In genomic region chr11:77893787-77894718, GRCm38 (mm10) we compare ENCODE assay signal across 8 mouse cellular contexts. TPM values are rescaled to one million over a fixed set of nuclear protein-coding genes. Genes with fewer than 3 reads are reported as not detected.
DNase-seq lines count a peak whose midpoint lies in the region; ATAC-seq and TF ChIP-seq lines count a peak whose summit lies in the region.

TSS of gene Pipox (minus strand) at chr11:77894096.

- no peak for TF ChIP-seq POLR2A in cortical plate, adult 2 months (IDR thresholded peaks at IDR 0.05; ENCODE audit: extremely low read depth, insufficient read depth, low read length)

- 9% methylated on average over 11 of the region's 11 CpGs for WGBS in hindbrain, embryonic 14.5 days
- 19% methylated on average over 11 of the region's 11 CpGs for WGBS in lung, postnatal 0 days

- no peaks in the 10 kb centered on the region for H3K27me3 ChIP-seq in hindbrain, embryonic 14.5 days (ENCODE audit: control insufficient read depth, insufficient read depth, low read length)
- H3K27me3 ChIP-seq in lung, postnatal 0 days (replicated peaks; ENCODE audit: insufficient read depth, low read length) = no peaks in the 10 kb centered on the region

- H3K9ac ChIP-seq in hindbrain, embryonic 14.5 days = 0 out of 2 replicates have a peak within 1 kb of the TSS, but pooled peaks have one; percentile 6
- no peak within 1 kb of the TSS for H3K9ac ChIP-seq in lung, postnatal 0 days (replicated peaks; ENCODE audit: low read depth)

- ATAC-seq in hindbrain, embryonic 14.5 days (ENCODE audit: low FRiP score) = peak; percentile 81
- ATAC-seq in lung, postnatal 0 days = peak; percentile 93
- no peak for ATAC-seq in megakaryocyte-erythroid progenitor cell, adult 5-6 weeks (replicated peaks; ENCODE audit: low FRiP score, low TSS enrichment, poor library complexity, severe bottlenecking)

- peak within 1 kb of the TSS; percentile 20 for H3K4me2 ChIP-seq in hindbrain, embryonic 14.5 days (replicated peaks)
- peak within 1 kb of the TSS; percentile 9; the same call in 1 of the 2 replicates for H3K4me2 ChIP-seq in lung, postnatal 0 days (replicated peaks; ENCODE audit: low read depth, low read length)

- H3K36me3 ChIP-seq in hindbrain, embryonic 14.5 days (replicated peaks; ENCODE audit: control insufficient read depth, insufficient read depth) = no peaks in the 10 kb centered on the region
- H3K36me3 ChIP-seq in lung, postnatal 0 days (ENCODE audit: insufficient read depth, low read length) = no peaks in the 10 kb centered on the region

- no peak within 1 kb of the TSS for H3K4me3 ChIP-seq in cortical plate, adult 2 months (ENCODE audit: insufficient read depth, low read length)
- 0 out of 2 replicates have a peak within 1 kb of the TSS, but pooled peaks have one; percentile 2 for H3K4me3 ChIP-seq in hindbrain, embryonic 14.5 days (replicated peaks; ENCODE audit: low read length)
- no peak within 1 kb of the TSS for H3K4me3 ChIP-seq in lung, postnatal 0 days (ENCODE audit: low read depth, low read length)

- H3K27ac ChIP-seq in cortical plate, adult 2 months (ENCODE audit: insufficient read depth, low read length) = peak within 1 kb of the TSS; percentile 48
- H3K27ac ChIP-seq in hindbrain, embryonic 14.5 days = peak within 1 kb of the TSS; percentile 79
- no peak within 1 kb of the TSS; the same call in 1 of the 2 replicates for H3K27ac ChIP-seq in lung, postnatal 0 days (ENCODE audit: low read length)

- peak; percentile 93 to 98 for DNase-seq in adrenal gland, adult (ENCODE audit: inconsistent age in 2 of 2, low spot score in 1 of 2)
- DNase-seq in gastrocnemius, adult 8-10 months (ENCODE audit: low spot score in 2 of 2) = peak; percentile 33 to 64
- DNase-seq in hindbrain, embryonic 14.5 days (ENCODE audit: low spot score) = peak; percentile 72
- DNase-seq in layer of hippocampus, postnatal 36 days = peak; percentile 81 to 83
- peak; percentile 84 for DNase-seq in lung, postnatal 0 days (ENCODE audit: low spot score)
- peak; percentile 81 for DNase-seq in right cerebral cortex, adult 18-20 months

- no peak for TF ChIP-seq EP300 in lung, postnatal 0 days (IDR thresholded peaks at IDR 0.05)

- H3K4me1 ChIP-seq in cortical plate, adult 2 months (ENCODE audit: control insufficient read depth, insufficient read depth, low read length) = peaks cover 4% of the 10 kb centered on the region; the same call in 1 of the 2 replicates
- H3K4me1 ChIP-seq in hindbrain, embryonic 14.5 days (replicated peaks; ENCODE audit: control insufficient read depth, insufficient read depth, low read length) = peaks cover 69% of the 10 kb centered on the region
- peaks cover 9% of the 10 kb centered on the region; the same call in 1 of the 2 replicates for H3K4me1 ChIP-seq in lung, postnatal 0 days (ENCODE audit: insufficient read depth, low read depth, low read length)

- no peak; the same call in 1 of the 2 replicates for TF ChIP-seq CTCF in cortical plate, adult 2 months (IDR thresholded peaks at IDR 0.05; ENCODE audit: extremely low read depth, insufficient read depth, low read length)
- TF ChIP-seq CTCF in lung, postnatal 0 days (IDR thresholded peaks at IDR 0.05) = peak; percentile 71

- no peaks in the 10 kb centered on the region for H3K9me3 ChIP-seq in hindbrain, embryonic 14.5 days (ENCODE audit: control insufficient read depth, low read length)
- H3K9me3 ChIP-seq in lung, postnatal 0 days (ENCODE audit: low read length) = no peaks in the 10 kb centered on the region

RNA-seq across cellular contexts. Expression of gene Pipox, which starts in this region (rescaled TPM):
- 3.2 and 3.8 TPM in 2 replicates for polyA plus RNA-seq in cortical plate, adult 2 months (2012; rRNA removed)
- total RNA-seq in gastrocnemius, adult 8-10 months (2022) = not detected
- polyA plus RNA-seq in hindbrain, embryonic 14.5 days (2014; fragmentation: Nextera tagmentation; extraction: Ambion mirVana) = 2.8 and 6.1 TPM in 2 replicates
- 1 to 10 TPM; 1.3 to 1.7 TPM for total RNA-seq in layer of hippocampus, postnatal 36 days (2021)
- polyA plus RNA-seq in lung, postnatal 0 days (2015; fragmentation: Nextera tagmentation; extraction: Ambion mirVana) = 0.23 and 0.40 TPM in 2 replicates
- not detected in 2 replicates for total RNA-seq in megakaryocyte-erythroid progenitor cell, adult 5-6 weeks (2014; fragmentation: Nextera tagmentation)
- not detected in 2 replicates for total RNA-seq in megakaryocyte-erythroid progenitor cell, adult 5-6 weeks (2017)

Comparison
In these comparisons a context has a peak if more than half of its experiments do, and no peak if none do; other contexts are left out.
1. Peak in DNase-seq in gastrocnemius, adult 8-10 months; RNA of the gene not detected or under 1 TPM.
2. Peak in DNase-seq, ATAC-seq and H3K4me2 ChIP-seq in lung, postnatal 0 days; RNA of the gene not detected or under 1 TPM.